Mouse (Mus musculus) ES-Bruce4 (cell line): ENCODE data around the gene Asgr2.
"Not testable (repeated sequence)": the region's sequence is repeated elsewhere in the genome, so short reads cannot be mapped to it uniquely, and the experiment has no call there.

Experiments used
- CTCF ChIP-seq: IDR thresholded peaks from one replicate; pipeline ENCODE4 v1.8.1; 2011; ENCODE audit warnings: low read depth, low read length
- EP300 ChIP-seq: IDR thresholded peaks from 2 replicates; pipeline ENCODE4 v1.6.1; 2011; ENCODE audit warnings: low read depth, low read length; ENCODE audit not compliant: insufficient read depth
- POLR2A ChIP-seq: IDR thresholded peaks from one replicate; pipeline ENCODE4 v1.8.1; 2011; ENCODE audit warnings: low read length; ENCODE audit not compliant: insufficient read depth

DNA sequence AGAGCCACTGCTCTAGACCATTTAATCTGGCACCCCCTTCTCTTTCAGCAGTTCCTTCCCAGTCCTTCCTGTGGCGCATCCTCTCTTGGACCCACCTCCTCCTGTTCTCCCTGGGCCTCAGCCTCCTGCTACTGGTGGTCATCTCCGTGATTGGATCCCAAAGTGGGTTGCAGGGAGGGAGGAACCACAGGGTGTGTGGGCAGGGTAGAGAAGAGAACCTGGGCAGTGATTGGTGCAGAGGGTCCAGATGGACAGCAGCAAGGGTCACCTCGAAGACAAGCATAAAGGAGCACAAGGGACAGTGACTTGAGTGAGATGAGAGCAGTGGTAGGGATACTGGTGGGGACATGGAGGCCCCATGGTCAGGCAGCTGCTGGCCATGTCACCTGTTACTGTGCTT, 42.6 kb downstream of the Asgr2 start:
- not testable (repeated sequence) for TF ChIP-seq POLR2A, CTCF, EP300
